Mouse (Mus musculus): ENCODE data around the gene C1s1.

DNA sequence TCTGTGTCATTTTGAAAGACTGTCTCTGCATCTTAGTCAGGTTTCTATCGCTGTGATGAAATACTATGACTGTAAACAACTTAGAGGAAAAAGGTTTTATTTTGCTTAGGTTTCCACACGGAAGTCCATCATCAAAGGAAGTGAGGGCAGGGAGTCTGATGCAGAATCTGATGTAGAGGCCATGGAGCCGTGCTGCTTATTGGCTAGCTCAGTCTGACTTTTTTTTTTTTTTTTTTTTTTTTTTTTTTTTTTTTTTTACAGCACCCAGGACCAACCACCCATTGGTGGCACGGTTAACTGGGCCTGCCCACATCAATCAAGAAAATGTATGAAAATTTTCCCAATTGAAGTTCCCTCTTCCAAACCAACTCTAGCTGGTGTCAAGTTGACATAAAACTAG, 53.2 kb downstream of the C1s1 start:
- TF ChIP-seq CTCF (IDR thresholded peaks at IDR 0.05; ENCODE audit: low read depth) (no peak), EP300 (optimal IDR thresholded peaks at IDR 0.05) (no peak)
